Mouse (Mus musculus) lung, embryonic 14.5 days (tissue): ENCODE measurements at regions not wholly inside any gene's neighbourhood (a gene's known extent, or its start where the extent isn't known, plus 50 kb on each side); places are given as distances from the start of the nearest gene placed in this dataset.

Experiments
- ATAC-seq: fragments of 200-750 bp; cut with Nextera tagmentation; 2 replicates; pipeline ENCODE4 v1.8.0; 2017; ENCODE audit warnings: mild to moderate bottlenecking, moderate TSS enrichment, moderate library complexity; ENCODE audit not compliant: insufficient read depth
- DNase-seq: peaks from one replicate; pipeline ENCODE4 v3.0.0-alpha.2; 2015
- H3K27ac ChIP-seq: fragments of 300-500 bp; sonication (generic); 2 replicates; pipeline ENCODE4 v1.5.1; 2014; ENCODE audit warnings: low read depth, mild to moderate bottlenecking, moderate library complexity
- H3K27me3 ChIP-seq: fragments of 300-500 bp; sonication (generic); 2 replicates; pipeline ENCODE4 v1.6.1; 2014; ENCODE audit warnings: low read length, control low read depth; ENCODE audit not compliant: insufficient read depth
- H3K36me3 ChIP-seq: fragments of 300-500 bp; sonication (generic); 2 replicates; pipeline ENCODE4 v1.6.1; 2014; ENCODE audit warnings: control low read depth; ENCODE audit not compliant: insufficient read depth
- H3K4me1 ChIP-seq: fragments of 300-500 bp; sonication (generic); 2 replicates; pipeline ENCODE4 v1.6.1; 2014; ENCODE audit warnings: antibody characterized with exemption, control low read depth; ENCODE audit not compliant: insufficient read depth
- H3K4me2 ChIP-seq: fragments of 300-500 bp; sonication (generic); 2 replicates; pipeline ENCODE4 v1.6.1; 2014; ENCODE audit warnings: mild to moderate bottlenecking
- H3K4me3 ChIP-seq: fragments of 300-500 bp; sonication (generic); 2 replicates; pipeline ENCODE4 v1.5.1; 2014; ENCODE audit warnings: low read depth, low read length
- H3K9ac ChIP-seq: fragments of 300-500 bp; sonication (generic); 2 replicates; pipeline ENCODE4 v1.6.1; 2014
- H3K9me3 ChIP-seq: fragments of 300-500 bp; sonication (generic); 2 replicates; pipeline ENCODE4 v1.6.1; 2016; ENCODE audit warnings: low read depth, low read length, control low read depth
- CTCF ChIP-seq: IDR thresholded peaks from 2 replicates; pipeline ENCODE4 v1.5.1; 2016; ENCODE audit warnings: antibody characterized with exemption, low read depth
- WGBS: fragments of 180-500 bp; shearing (Covaris S2); extraction: QIAGEN DNeasy Blood & Tissue Kit; methylation state at CpG from one replicate; pipeline ENCODE4 v1.1.7; 2014; 5-methylcytosine and 5-hydroxymethylcytosine counted together

GRCm38 (mm10) chr3:52728860-52729259, 288.2 kb downstream of the Cog6 start:
- DNase-seq (peak; percentile 40), ATAC-seq (peak; percentile 21; the same call in 1 of the 2 replicates)
- Histone ChIP-seq H3K27me3 (no peaks in the 10 kb centered on the region), H3K4me3 (no peak overlapping the region), H3K9me3 (no peaks in the 10 kb centered on the region), H3K4me2 (no peak overlapping the region), H3K27ac (no peak overlapping the region), H3K4me1 (peaks cover 3% of the 10 kb centered on the region; the same call in 1 of the 2 replicates), H3K36me3 (no peaks in the 10 kb centered on the region), H3K9ac (no peak overlapping the region)
- TF ChIP-seq CTCF, result no peak
- 47% methylated on average over 6 of the region's 6 CpGs for WGBS

- no peaks in the 10 kb centered on the region for H3K27me3 ChIP-seq
- peaks cover 3% of the 10 kb centered on the region; the same call in 1 of the 2 replicates for H3K4me1 ChIP-seq
- DNase-seq (no peak), ATAC-seq (no peak)
- no peak overlapping the region for H3K4me3 ChIP-seq
- no peak overlapping the region for H3K9ac ChIP-seq
- no peak overlapping the region for H3K4me2 ChIP-seq
- H3K27ac ChIP-seq, result no peak overlapping the region
- H3K9me3 ChIP-seq, result no peaks in the 10 kb centered on the region
- no peak for TF ChIP-seq CTCF
- H3K36me3 ChIP-seq, result no peaks in the 10 kb centered on the region
- 84% methylated on average over 5 of the region's 5 CpGs for WGBS
Observed at GRCm38 (mm10) chr3:52728426-52728825, 288.6 kb downstream of the Cog6 start.

GRCm38 (mm10) chr3:52724354-52724753, 292.7 kb downstream of the Cog6 start:
- Histone ChIP-seq H3K9ac (no peak overlapping the region), H3K27ac (no peak overlapping the region), H3K4me1 (no peaks in the 10 kb centered on the region), H3K27me3 (no peaks in the 10 kb centered on the region), H3K9me3 (no peaks in the 10 kb centered on the region), H3K4me3 (no peak overlapping the region), H3K36me3 (no peaks in the 10 kb centered on the region), H3K4me2 (no peak overlapping the region)
- DNase-seq (no peak), ATAC-seq (no peak)
- no peak for TF ChIP-seq CTCF
- 82% methylated on average over 3 of the region's 3 CpGs for WGBS

GRCm38 (mm10) chr3:52722946-52723345, 294.1 kb downstream of the Cog6 start:
- WGBS, result 88% methylated on average over 2 of the region's 2 CpGs
- no peaks in the 10 kb centered on the region for H3K9me3 ChIP-seq
- no peaks in the 10 kb centered on the region for H3K27me3 ChIP-seq
- H3K9ac ChIP-seq, result no peak overlapping the region
- H3K4me1 ChIP-seq, result no peaks in the 10 kb centered on the region
- no peak overlapping the region for H3K4me3 ChIP-seq
- no peak overlapping the region for H3K27ac ChIP-seq
- no peak overlapping the region for H3K4me2 ChIP-seq
- DNase-seq, result no peak
- no peaks in the 10 kb centered on the region for H3K36me3 ChIP-seq
- TF ChIP-seq CTCF, result no peak
- no peak for ATAC-seq

- Histone ChIP-seq H3K4me1 (no peaks in the 10 kb centered on the region), H3K27ac (no peak overlapping the region), H3K9me3 (no peaks in the 10 kb centered on the region), H3K9ac (no peak overlapping the region), H3K27me3 (no peaks in the 10 kb centered on the region), H3K36me3 (no peaks in the 10 kb centered on the region), H3K4me2 (no peak overlapping the region), H3K4me3 (no peak overlapping the region)
- ATAC-seq (no peak), DNase-seq (no peak)
- WGBS, result 48% methylated on average over 3 of the region's 3 CpGs
- no peak for TF ChIP-seq CTCF
Observed at GRCm38 (mm10) chr3:52719181-52719580, 297.9 kb downstream of the Cog6 start.

- Histone ChIP-seq H3K9ac (no peak overlapping the region), H3K4me2 (no peak overlapping the region), H3K9me3 (no peaks in the 10 kb centered on the region), H3K4me3 (no peak overlapping the region), H3K36me3 (no peaks in the 10 kb centered on the region), H3K27me3 (no peaks in the 10 kb centered on the region), H3K4me1 (no peaks in the 10 kb centered on the region), H3K27ac (no peak overlapping the region)
- 81% methylated on average over 5 of the region's 5 CpGs for WGBS
- DNase-seq (no peak), ATAC-seq (no peak)
- no peak for TF ChIP-seq CTCF
Observed at GRCm38 (mm10) chr3:52717324-52717723, 299.7 kb downstream of the Cog6 start.

GRCm38 (mm10) chr3:52712151-52712550, 304.9 kb downstream of the Cog6 start:
- no peak overlapping the region for H3K9ac ChIP-seq
- no peaks in the 10 kb centered on the region; the same call in 1 of the 2 replicates for H3K4me1 ChIP-seq
- 85% methylated on average over 5 of the region's 5 CpGs for WGBS
- no peak for TF ChIP-seq CTCF
- ATAC-seq, result no peak
- DNase-seq, result no peak
- H3K9me3 ChIP-seq, result no peaks in the 10 kb centered on the region
- no peak overlapping the region for H3K27ac ChIP-seq
- no peaks in the 10 kb centered on the region for H3K36me3 ChIP-seq
- H3K4me3 ChIP-seq, result no peak overlapping the region
- no peaks in the 10 kb centered on the region for H3K27me3 ChIP-seq
- no peak overlapping the region for H3K4me2 ChIP-seq

GRCm38 (mm10) chr3:52711133-52711532, 305.9 kb downstream of the Cog6 start:
- Histone ChIP-seq H3K4me3 (no peak overlapping the region), H3K9me3 (no peaks in the 10 kb centered on the region), H3K36me3 (no peaks in the 10 kb centered on the region), H3K4me2 (no peak overlapping the region), H3K4me1 (no peaks in the 10 kb centered on the region; the same call in 1 of the 2 replicates), H3K9ac (no peak overlapping the region), H3K27ac (no peak overlapping the region), H3K27me3 (no peaks in the 10 kb centered on the region)
- TF ChIP-seq CTCF, result no peak
- 43% methylated on average over 9 of the region's 9 CpGs for WGBS
- ATAC-seq (no peak), DNase-seq (no peak)
